Mouse (Mus musculus): ENCODE data around the gene Mlf1.

The Mlf1 gene

DNA sequence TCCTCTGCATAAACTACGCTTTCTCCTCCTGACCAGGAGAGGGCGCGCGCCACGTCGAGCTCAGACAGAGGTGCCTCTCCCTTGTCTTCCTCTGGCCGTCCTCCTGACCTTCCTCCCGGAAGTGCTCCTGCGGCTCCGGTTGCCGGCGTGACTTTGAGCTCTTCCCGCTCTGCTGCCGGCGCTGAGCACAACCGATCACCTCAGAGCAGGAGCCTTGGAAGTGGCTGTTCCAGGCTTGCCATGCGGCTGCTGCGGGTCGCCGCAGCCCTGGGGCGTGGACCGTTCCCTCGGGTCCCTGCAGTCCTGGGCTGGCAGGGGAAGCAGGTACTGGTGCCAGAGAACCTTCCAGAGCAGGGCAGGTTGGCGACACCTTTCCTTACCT is 56.1 kb downstream of the Mlf1 start, which contains the start of gene Gfm1:
Gene Gfm1, plus strand, starts transcription at position 98 of the 382 bp plus-strand sequence.
- ATAC-seq (ENCODE audit: insufficient number of reproducible peaks, low FRiP score, low TSS enrichment): peak; percentile 93

DNA sequence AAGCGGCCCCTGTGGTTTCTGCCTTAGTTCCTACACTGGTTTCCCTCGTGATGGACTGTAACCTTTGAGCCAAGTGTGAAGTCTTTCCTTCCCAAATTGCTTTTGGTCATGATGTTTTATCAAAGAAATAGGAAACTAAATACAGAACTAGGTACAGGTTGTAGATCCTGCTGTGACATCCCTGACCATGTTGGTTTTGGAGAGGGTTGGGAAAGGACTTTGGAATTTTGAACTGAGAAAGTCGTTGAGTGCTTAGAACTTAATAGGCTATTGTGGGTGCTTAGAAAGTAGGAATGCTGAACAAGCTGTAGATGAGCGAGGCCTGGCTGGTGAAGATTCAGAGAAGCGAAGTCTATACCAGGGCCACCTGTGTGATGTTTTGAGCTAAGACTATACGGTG is 60.1 kb downstream of the Mlf1 start:
- ATAC-seq (ENCODE audit: insufficient number of reproducible peaks, low FRiP score, low TSS enrichment): no peak

DNA sequence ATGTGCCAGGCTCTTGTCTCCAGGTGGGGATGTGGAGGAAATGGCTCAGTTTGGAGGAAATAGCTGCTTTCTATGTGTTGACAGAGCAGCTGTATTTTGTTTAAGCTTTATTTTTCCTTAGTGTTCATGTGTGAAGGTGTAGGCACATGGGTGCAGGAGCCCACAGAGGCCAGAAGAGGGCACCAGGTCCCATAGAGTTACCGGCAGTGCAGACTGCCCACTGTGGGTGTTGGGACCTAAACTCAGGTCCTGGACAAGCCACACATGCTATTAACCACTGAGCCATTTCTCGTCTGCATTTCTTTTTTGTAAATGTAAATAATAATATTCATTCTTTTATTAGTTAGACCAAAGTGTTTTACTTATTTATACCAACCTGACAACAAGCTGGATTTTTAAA is 73.2 kb downstream of the Mlf1 start:
- ATAC-seq (ENCODE audit: insufficient number of reproducible peaks, low FRiP score, low TSS enrichment): no peak
